Mouse (Mus musculus) megakaryocyte, adult 5-6 weeks (primary cell): ENCODE measurements at regions not wholly inside any gene's neighbourhood (a gene's known extent, or its start where the extent isn't known, plus 50 kb on each side); places are given as distances from the start of the nearest gene placed in this dataset.
A peak's percentile ranks its signal among the peaks of the same experiment; 100 is the strongest.

Experiments
- ATAC-seq: 2 replicates; pipeline ENCODE4 v1.8.0; 2016; ENCODE audit warnings: mild to moderate bottlenecking, inconsistent platforms; ENCODE audit not compliant: poor library complexity, severe bottlenecking

GRCm38 (mm10) chr14:8867641-8868040 is 201.6 kb upstream of the 4930452B06Rik start:
- no peak for ATAC-seq

- no peak for ATAC-seq
These were observed 185.5 kb upstream of the 4930452B06Rik start for GRCm38 (mm10) chr14:8851572-8851971.

GRCm38 (mm10) chr14:8850208-8850607 is 184.2 kb upstream of the 4930452B06Rik start:
- ATAC-seq = no peak

- ATAC-seq = no peak
These were observed 167.5 kb upstream of the 4930452B06Rik start for GRCm38 (mm10) chr14:8833516-8833915.

GRCm38 (mm10) chr14:8800217-8800616 is 134.2 kb upstream of the 4930452B06Rik start:
- peak; percentile 90 for ATAC-seq

GRCm38 (mm10) chr14:8789348-8789747 is 123.3 kb upstream of the 4930452B06Rik start:
- ATAC-seq = no peak

- ATAC-seq = no peak
These were observed 94.5 kb upstream of the 4930452B06Rik start for GRCm38 (mm10) chr14:8760541-8760940.

GRCm38 (mm10) chr14:8736831-8737230 is 70.8 kb upstream of the 4930452B06Rik start:
- ATAC-seq = no peak

GRCm38 (mm10) chr14:8733261-8733660 is 67.2 kb upstream of the 4930452B06Rik start:
- ATAC-seq = no peak

- no peak for ATAC-seq
These were observed 61.3 kb upstream of the 4930452B06Rik start for GRCm38 (mm10) chr14:8727364-8727763.
